Mouse (Mus musculus) testis, adult 2 months (tissue): Measurements from ENCODE around the gene Ints3.

Experiments
- CTCF ChIP-seq: fragments of 200-500 bp; IDR thresholded peaks from 2 replicates; pipeline ENCODE4 v1.5.1; 2012; ENCODE audit warnings: low read depth, mild to moderate bottlenecking, inconsistent platforms, low read length, moderate library complexity; ENCODE audit not compliant: control insufficient read depth, insufficient read depth, insufficient replicate concordance
- POLR2A ChIP-seq: fragments of 200-500 bp; IDR thresholded peaks from 2 replicates; pipeline ENCODE4 v1.6.1; 2012; ENCODE audit warnings: low read depth, mild to moderate bottlenecking, inconsistent platforms, low read length, moderate library complexity; ENCODE audit not compliant: control insufficient read depth

DNA sequence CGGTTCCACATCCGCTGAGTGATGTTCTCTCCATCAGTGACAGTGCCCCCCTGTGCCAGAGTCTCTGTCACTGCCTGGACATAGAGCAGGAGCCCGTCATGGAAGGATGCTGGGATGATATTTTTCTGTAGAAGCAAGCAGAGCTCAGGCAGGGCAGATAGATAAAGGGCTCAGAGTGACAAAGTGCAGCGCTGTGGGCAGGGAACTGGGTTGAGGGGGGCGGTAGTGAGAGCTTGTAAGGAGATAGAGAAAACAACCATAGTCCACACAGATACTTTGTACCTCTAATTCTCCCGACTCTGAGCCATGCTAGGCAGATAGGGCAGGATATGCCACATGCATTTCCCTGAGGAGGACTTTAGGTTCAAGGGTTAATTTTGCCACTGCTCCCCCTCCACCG, 29.2 kb upstream of the Ints3 start:
- TF ChIP-seq CTCF = no peak
- TF ChIP-seq POLR2A = no peak
